Mouse (Mus musculus) olfactory bulb, adult 2 months (tissue): ENCODE results near the gene Emg1.

ENCODE experiments used
- CTCF ChIP-seq: fragments of 200-500 bp; IDR thresholded peaks from 2 replicates; pipeline ENCODE4 v1.5.1; 2012; ENCODE audit warnings: low read depth, mild to moderate bottlenecking, low read length, moderate library complexity; ENCODE audit not compliant: insufficient read depth
- POLR2A ChIP-seq: fragments of 200-500 bp; IDR thresholded peaks from 2 replicates; pipeline ENCODE4 v1.6.1; 2012; ENCODE audit warnings: mild to moderate bottlenecking, low read depth, low read length, moderate library complexity; ENCODE audit not compliant: insufficient read depth

- TF ChIP-seq POLR2A (no peak), CTCF (no peak)
Measured at GRCm38 (mm10) chr6:124739231-124739796, 27.3 kb upstream of the Emg1 start.
